Mouse (Mus musculus) lung, embryonic 16.5 days (tissue): ENCODE results near the gene Barhl1. TPM values are rescaled to one million over a fixed set of nuclear protein-coding genes. Genes with fewer than 3 reads are reported as not detected.

Experiments used
- ATAC-seq: fragments of 200-750 bp; cut with Nextera tagmentation; 2 replicates; pipeline ENCODE4 v1.8.0; 2017; ENCODE audit warnings: low read depth, mild to moderate bottlenecking, moderate library complexity
- H3K27ac ChIP-seq: fragments of 300-500 bp; sonication (generic); 2 replicates; pipeline ENCODE4 v1.5.1; 2014; ENCODE audit warnings: mild to moderate bottlenecking, control low read depth, low read length
- H3K27me3 ChIP-seq: fragments of 300-500 bp; sonication (generic); 2 replicates; pipeline ENCODE4 v1.6.1; 2014; ENCODE audit warnings: low read depth, low read length, mixed read lengths; ENCODE audit not compliant: control insufficient read depth, insufficient read depth
- H3K36me3 ChIP-seq: fragments of 300-500 bp; sonication (generic); 2 replicates; pipeline ENCODE4 v1.6.1; 2014; ENCODE audit warnings: low read length; ENCODE audit not compliant: control insufficient read depth, insufficient read depth
- H3K4me1 ChIP-seq: fragments of 300-500 bp; sonication (generic); replicated peaks from 2 replicates; pipeline ENCODE4 v1.6.1; 2014; ENCODE audit warnings: low read length, mixed read lengths; ENCODE audit not compliant: control insufficient read depth, insufficient read depth
- H3K4me2 ChIP-seq: fragments of 300-500 bp; sonication (generic); 2 replicates; pipeline ENCODE4 v1.6.1; 2014; ENCODE audit warnings: low read depth, low read length, control low read depth
- H3K4me3 ChIP-seq: fragments of 300-500 bp; sonication (generic); 2 replicates; pipeline ENCODE4 v1.5.1; 2014; ENCODE audit warnings: mild to moderate bottlenecking, low read length, control low read depth
- H3K9ac ChIP-seq: fragments of 300-500 bp; sonication (generic); 2 replicates; pipeline ENCODE4 v1.6.1; 2014; ENCODE audit warnings: low read length, control low read depth
- H3K9me3 ChIP-seq: fragments of 300-500 bp; sonication (generic); 2 replicates; pipeline ENCODE4 v1.6.1; 2016; ENCODE audit warnings: low read length; ENCODE audit not compliant: control insufficient read depth
- WGBS: fragments of 180-500 bp; shearing (Covaris S2); extraction: QIAGEN DNeasy Blood & Tissue Kit; methylation state at CpG from one replicate; pipeline ENCODE4 v1.1.7; 2014; 5-methylcytosine and 5-hydroxymethylcytosine counted together
- polyA plus RNA-seq: library from polyadenylated mRNA; unstranded; fragments of >200 nt; fragmentation: Nextera tagmentation; extraction: Ambion mirVana; gene quantifications from 2 replicates; pipeline ENCODE4 v1.2.1, GENCODE M21; 2015

The Barhl1 gene
- polyA plus RNA-seq, 1 experiment from 2014 or later, result not detected

- Histone ChIP-seq H3K4me2 (peak overlapping the region; percentile 17), H3K36me3 (0 out of 2 replicates have a peak, but pooled peaks cover 2% of the 10 kb centered on the region), H3K4me1 (peaks cover 6% of the 10 kb centered on the region; the same call in 1 of the 2 replicates), H3K9ac (no peak overlapping the region), H3K4me3 (peak overlapping the region; percentile 14), H3K27me3 (peaks cover 63% of the 10 kb centered on the region), H3K9me3 (no peaks in the 10 kb centered on the region), H3K27ac (no peak overlapping the region)
- 2% methylated on average over 39 of the region's 39 CpGs for WGBS
- no peak; the same call in 1 of the 2 replicates for ATAC-seq
Measured at GRCm38 (mm10) chr2:28908389-28909153, 7.9 kb downstream of the Barhl1 start.

- no peak overlapping the region for H3K9ac ChIP-seq
- ATAC-seq, result no peak
- H3K27me3 ChIP-seq, result peaks cover 55% of the 10 kb centered on the region
- H3K4me2 ChIP-seq, result peak overlapping the region; percentile 17; the same call in 1 of the 2 replicates
- WGBS, result 9% methylated on average over 10 of the region's 10 CpGs
- H3K9me3 ChIP-seq, result no peaks in the 10 kb centered on the region
- 0 out of 2 replicates have a peak, but pooled peaks cover 2% of the 10 kb centered on the region for H3K36me3 ChIP-seq
- H3K4me1 ChIP-seq, result peaks cover 6% of the 10 kb centered on the region; the same call in 1 of the 2 replicates
- H3K27ac ChIP-seq, result no peak overlapping the region
- H3K4me3 ChIP-seq, result peak overlapping the region; percentile 14
Measured at GRCm38 (mm10) chr2:28907691-28908388, 8.6 kb downstream of the Barhl1 start.

DNA sequence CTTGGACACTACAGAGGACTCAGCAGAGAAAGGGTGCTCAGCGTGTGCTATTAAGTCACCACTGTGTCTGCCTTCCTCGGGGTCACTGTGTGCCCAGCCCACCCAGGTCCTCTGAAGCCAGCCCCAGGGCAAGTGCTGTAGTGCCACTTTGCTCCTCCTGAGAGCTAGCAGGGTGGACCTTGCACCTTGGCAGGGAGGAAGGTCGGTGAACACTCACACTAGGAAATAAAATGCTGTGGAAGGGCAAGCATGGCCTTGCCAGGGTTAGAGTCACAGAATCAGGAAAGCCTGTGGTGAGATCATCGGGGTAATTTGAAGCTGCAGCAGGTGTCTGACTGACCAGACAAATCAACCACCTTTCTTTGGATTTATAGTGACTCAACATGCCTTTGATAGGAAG lies 10.9 kb downstream of the Barhl1 start:
- no peak for ATAC-seq
- peaks cover 33% of the 10 kb centered on the region for H3K27me3 ChIP-seq
- 72% methylated on average over 4 of the region's 4 CpGs for WGBS
- no peak overlapping the region for H3K27ac ChIP-seq
- 0 out of 2 replicates have a peak, but pooled peaks cover 2% of the 10 kb centered on the region for H3K36me3 ChIP-seq
- H3K4me3 ChIP-seq, result no peak overlapping the region
- H3K4me2 ChIP-seq, result no peak overlapping the region
- H3K9me3 ChIP-seq, result no peaks in the 10 kb centered on the region
- no peak overlapping the region for H3K9ac ChIP-seq
- peaks cover 6% of the 10 kb centered on the region; the same call in 1 of the 2 replicates for H3K4me1 ChIP-seq

GRCm38 (mm10) chr2:28904786-28905185 lies 11.7 kb downstream of the Barhl1 start:
- 71% methylated on average over 9 of the region's 9 CpGs for WGBS
- 0 out of 2 replicates have a peak, but pooled peaks cover 2% of the 10 kb centered on the region for H3K36me3 ChIP-seq
- H3K9ac ChIP-seq, result no peak overlapping the region
- H3K4me2 ChIP-seq, result no peak overlapping the region
- no peak overlapping the region for H3K4me3 ChIP-seq
- H3K27ac ChIP-seq, result no peak overlapping the region
- H3K9me3 ChIP-seq, result no peaks in the 10 kb centered on the region
- peaks cover 25% of the 10 kb centered on the region for H3K27me3 ChIP-seq
- ATAC-seq, result no peak
- peaks cover 6% of the 10 kb centered on the region; the same call in 1 of the 2 replicates for H3K4me1 ChIP-seq

DNA sequence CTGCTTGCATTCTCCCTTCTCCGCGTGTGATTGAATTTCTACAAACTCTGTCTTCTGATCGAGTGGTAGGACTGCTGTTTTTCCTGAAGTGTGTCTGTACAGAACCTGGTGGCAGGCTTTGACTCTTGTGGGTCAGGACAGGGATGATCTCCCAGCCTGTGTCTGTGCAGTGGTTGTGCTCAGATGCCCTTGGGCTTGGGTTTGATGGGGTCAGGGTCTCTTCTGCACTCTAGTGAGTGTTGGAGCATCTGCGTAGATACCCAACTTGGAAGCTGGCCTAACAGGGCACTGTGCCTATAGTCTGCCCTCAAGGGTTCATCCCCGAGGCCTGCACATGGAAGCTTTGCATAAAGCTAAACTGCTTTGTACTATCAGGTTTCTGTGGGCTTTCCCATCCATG lies 12.6 kb downstream of the Barhl1 start:
- Histone ChIP-seq H3K4me1 (peaks cover 6% of the 10 kb centered on the region; the same call in 1 of the 2 replicates), H3K9ac (no peak overlapping the region), H3K4me3 (no peak overlapping the region), H3K4me2 (no peak overlapping the region), H3K27ac (no peak overlapping the region), H3K9me3 (no peaks in the 10 kb centered on the region), H3K36me3 (0 out of 2 replicates have a peak, but pooled peaks cover 2% of the 10 kb centered on the region), H3K27me3 (peaks cover 16% of the 10 kb centered on the region)
- ATAC-seq, result no peak
- 84% methylated on average over 5 of the region's 5 CpGs for WGBS

- Histone ChIP-seq H3K4me1 (no peaks in the 10 kb centered on the region), H3K36me3 (peaks cover 5% of the 10 kb centered on the region; the same call in 1 of the 2 replicates)
Measured at GRCm38 (mm10) chr2:28902291-28902690, 14.2 kb downstream of the Barhl1 start.

DNA sequence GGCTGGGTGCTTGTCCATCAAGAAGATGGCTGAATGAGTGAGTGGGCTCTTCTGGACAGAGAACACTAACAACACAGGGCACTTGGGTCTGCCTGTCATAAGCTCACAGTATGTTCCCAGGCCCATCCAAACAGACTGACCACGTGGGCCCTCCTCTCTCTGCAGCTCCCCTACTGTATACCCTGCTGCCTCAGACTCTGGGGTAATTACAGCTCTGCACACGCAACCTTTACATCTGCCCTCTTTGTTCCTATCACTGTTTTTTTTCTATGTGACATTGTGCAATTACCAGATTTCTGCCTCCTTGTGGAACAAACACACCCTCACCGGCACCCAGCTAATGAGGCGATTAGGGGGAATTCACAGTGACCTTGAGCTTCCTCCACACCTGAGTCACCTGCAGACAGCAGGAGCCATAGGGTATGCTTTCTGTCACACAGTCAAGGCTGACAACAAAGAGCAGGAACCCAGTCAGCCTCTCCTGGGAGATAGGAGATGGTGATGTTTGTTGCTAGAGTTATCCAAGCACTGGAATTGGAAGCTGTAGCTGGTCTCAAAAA lies 19.0 kb downstream of the Barhl1 start:
- no peaks in the 10 kb centered on the region for H3K9me3 ChIP-seq
- no peak overlapping the region for H3K4me2 ChIP-seq
- no peak overlapping the region for H3K4me3 ChIP-seq
- no peak overlapping the region for H3K27ac ChIP-seq
- H3K36me3 ChIP-seq, result peaks cover 6% of the 10 kb centered on the region
- WGBS, result 87% methylated on average over 4 of the region's 4 CpGs
- ATAC-seq, result no peak
- no peaks in the 10 kb centered on the region for H3K4me1 ChIP-seq
- H3K9ac ChIP-seq, result no peak overlapping the region
- H3K27me3 ChIP-seq, result no peaks in the 10 kb centered on the region

More at GRCm38 (mm10) chr2:28902291-28902690, 14.2 kb downstream of the Barhl1 start:
- Histone ChIP-seq H3K9ac (no peak overlapping the region), H3K27ac (no peak overlapping the region), H3K4me2 (no peak overlapping the region), H3K9me3 (no peaks in the 10 kb centered on the region), H3K27me3 (peaks cover 3% of the 10 kb centered on the region; the same call in 1 of the 2 replicates), H3K4me3 (no peak overlapping the region)
- no peak for ATAC-seq
- WGBS, result 89% methylated on average over 8 of the region's 8 CpGs

GRCm38 (mm10) chr2:28895876-28896275 lies 20.6 kb downstream of the Barhl1 start:
- no peak overlapping the region for H3K9ac ChIP-seq
- WGBS, result 53% methylated on average over 7 of the region's 7 CpGs
- no peak overlapping the region for H3K4me2 ChIP-seq
- H3K36me3 ChIP-seq, result peaks cover 9% of the 10 kb centered on the region
- H3K9me3 ChIP-seq, result no peaks in the 10 kb centered on the region
- H3K27ac ChIP-seq, result no peak overlapping the region
- peak; percentile 43; the same call in 1 of the 2 replicates for ATAC-seq
- no peak overlapping the region for H3K4me3 ChIP-seq
- H3K27me3 ChIP-seq, result no peaks in the 10 kb centered on the region
- no peaks in the 10 kb centered on the region for H3K4me1 ChIP-seq

DNA sequence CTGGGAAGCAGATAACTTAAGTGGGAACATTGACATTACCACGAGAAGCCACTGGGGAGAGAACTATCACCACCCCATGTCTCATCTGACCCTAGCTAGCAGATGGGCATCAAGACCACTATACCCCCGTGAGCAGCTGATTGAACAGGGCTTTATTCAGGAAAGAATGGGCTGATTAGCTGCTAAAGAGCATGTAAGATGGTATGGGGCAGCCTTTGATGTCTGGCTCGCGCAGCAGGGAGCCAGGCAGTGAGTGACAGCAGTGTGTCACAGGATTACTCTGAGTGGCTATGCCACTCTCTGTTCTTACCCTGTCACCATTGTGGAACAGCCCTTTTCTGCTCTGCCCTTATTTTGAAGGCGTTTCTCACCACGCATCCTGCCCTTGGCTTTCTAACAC lies 22.9 kb downstream of the Barhl1 start:
- no peak overlapping the region for H3K4me3 ChIP-seq

More for the DNA sequence above, 22.9 kb downstream of the Barhl1 start:
- Histone ChIP-seq H3K4me1 (no peaks in the 10 kb centered on the region), H3K9me3 (no peaks in the 10 kb centered on the region), H3K27ac (no peak overlapping the region), H3K36me3 (peaks cover 13% of the 10 kb centered on the region), H3K27me3 (no peaks in the 10 kb centered on the region), H3K9ac (no peak overlapping the region), H3K4me2 (no peak overlapping the region)
- ATAC-seq, result no peak
- WGBS, result 70% methylated on average over 6 of the region's 6 CpGs
